Mouse (Mus musculus): ENCODE measurements around the gene Olfr1126.
"Not testable (repeated sequence)": the region's sequence is repeated elsewhere in the genome, so short reads cannot be mapped to it uniquely, and the experiment has no call there.

The Olfr1126 gene

GRCm38 (mm10) chr2:87453662-87454061 lies at the start of gene Olfr1126:
Olfr1126 (plus strand) TSS chr2:87453962.
- no peak for DNase-seq

- DNase-seq = no peak
Observed at GRCm38 (mm10) chr2:87416335-87416734, 37.4 kb upstream of the Olfr1126 start, which contains the start of gene Olfr1123. Olfr1123 (plus strand) TSS chr2:87416635.

- DNase-seq = no peak
Observed at GRCm38 (mm10) chr2:87429975-87430374, 23.8 kb upstream of the Olfr1126 start, which contains the start of gene Olfr1124. Olfr1124 (plus strand) TSS chr2:87430275.

- DNase-seq = no peak
Observed at GRCm38 (mm10) chr2:87437731-87438130, 16.0 kb upstream of the Olfr1126 start.

GRCm38 (mm10) chr2:87461769-87462168 lies 8.0 kb downstream of the Olfr1126 start:
- no peak for DNase-seq

GRCm38 (mm10) chr2:87480207-87480606 lies 26.4 kb downstream of the Olfr1126 start:
- no peak for DNase-seq

- DNase-seq = no peak
Observed at GRCm38 (mm10) chr2:87481158-87481557, 27.4 kb downstream of the Olfr1126 start.

- DNase-seq = no peak
Observed at GRCm38 (mm10) chr2:87482276-87482675, 28.5 kb downstream of the Olfr1126 start.

- DNase-seq = not testable (repeated sequence)
Observed at GRCm38 (mm10) chr2:87496993-87497392, 43.2 kb downstream of the Olfr1126 start, which contains the start of gene Pramel7. Pramel7 (minus strand) TSS chr2:87497093.

- no peak for DNase-seq
Observed at GRCm38 (mm10) chr2:87506265-87506664, 52.5 kb downstream of the Olfr1126 start, which contains the start of gene Pramel6. Pramel6 (plus strand) TSS chr2:87506565.

Data from B cell, adult 2 months (primary cell).